Mouse (Mus musculus) limb, embryonic 13.5 days (tissue): ENCODE results near the gene Gm10447. TPM values are rescaled to one million over a fixed set of nuclear protein-coding genes. Genes with fewer than 3 reads are reported as not detected.

Experiments used
- ATAC-seq: fragments of 200-750 bp; cut with Nextera tagmentation; 2 replicates; pipeline ENCODE4 v1.8.0; 2017; ENCODE audit warnings: low read depth, moderate number of reproducible peaks, moderate TSS enrichment; ENCODE audit not compliant: low FRiP score
- H3K27ac ChIP-seq: fragments of 300-500 bp; sonication (generic); 2 replicates; pipeline ENCODE4 v1.5.1; 2015; ENCODE audit warnings: inconsistent platforms, mild to moderate bottlenecking, moderate library complexity
- H3K27me3 ChIP-seq: fragments of 300-500 bp; sonication (generic); 2 replicates; pipeline ENCODE4 v1.6.1; 2015; ENCODE audit warnings: mild to moderate bottlenecking, inconsistent platforms
- H3K36me3 ChIP-seq: fragments of 300-500 bp; sonication (generic); 2 replicates; pipeline ENCODE4 v1.6.1; 2015; ENCODE audit warnings: inconsistent platforms, mild to moderate bottlenecking, moderate library complexity
- H3K4me1 ChIP-seq: fragments of 300-500 bp; sonication (generic); 2 replicates; pipeline ENCODE4 v1.6.1; 2015; ENCODE audit warnings: inconsistent platforms
- H3K4me2 ChIP-seq: fragments of 300-500 bp; sonication (generic); replicated peaks from 2 replicates; pipeline ENCODE4 v1.6.1; 2015; ENCODE audit warnings: inconsistent platforms, mild to moderate bottlenecking, moderate library complexity
- H3K4me3 ChIP-seq: fragments of 300-500 bp; sonication (generic); 2 replicates; pipeline ENCODE4 v1.5.1; 2015; ENCODE audit warnings: moderate library complexity, mild to moderate bottlenecking, inconsistent platforms
- H3K9ac ChIP-seq: fragments of 300-500 bp; sonication (generic); 2 replicates; pipeline ENCODE4 v1.6.1; 2015; ENCODE audit warnings: mild to moderate bottlenecking, inconsistent platforms
- H3K9me3 ChIP-seq: fragments of 300-500 bp; sonication (generic); 2 replicates; pipeline ENCODE4 v1.6.1; 2016; ENCODE audit warnings: inconsistent platforms
- WGBS: fragments of 180-500 bp; shearing (Covaris S2); methylation state at CpG from one replicate; pipeline ENCODE4 v1.1.7; 2015; 5-methylcytosine and 5-hydroxymethylcytosine counted together
- polyA plus RNA-seq: library from polyadenylated mRNA; unstranded; fragments of >200 nt; fragmentation: Nextera tagmentation; extraction: Ambion mirVana; gene quantifications from 2 replicates; pipeline ENCODE4 v1.2.1, GENCODE M21; 2015

Gm10447 gene
- polyA plus RNA-seq, 1 experiment from 2014 or later: 0.29 TPM

DNA sequence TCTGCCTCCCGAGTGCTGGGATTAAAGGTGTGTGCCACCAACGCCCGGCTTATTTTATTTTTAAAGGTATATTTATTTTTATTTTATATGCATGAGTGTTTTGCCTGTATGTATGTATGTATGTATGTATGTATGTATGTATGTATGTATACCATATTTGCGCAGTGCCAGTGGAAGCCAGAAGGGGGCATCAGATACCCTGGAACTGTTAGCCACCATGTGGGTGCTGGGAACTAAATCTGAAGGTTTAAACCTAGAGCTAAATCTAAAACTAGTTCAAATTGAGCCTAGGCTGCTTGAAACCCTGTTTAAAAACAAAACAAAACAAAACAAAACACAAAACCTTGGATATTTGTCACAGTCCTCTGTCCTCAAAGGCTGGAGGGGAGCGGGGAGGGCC is 32.1 kb upstream of the Gm10447 start:
- no peak for ATAC-seq
- Histone ChIP-seq H3K4me1 (peaks cover 13% of the 10 kb centered on the region), H3K27ac (no peak overlapping the region), H3K9me3 (no peaks in the 10 kb centered on the region), H3K36me3 (no peaks in the 10 kb centered on the region), H3K4me2 (no peak overlapping the region), H3K4me3 (no peak overlapping the region), H3K27me3 (peaks cover 29% of the 10 kb centered on the region), H3K9ac (no peak overlapping the region)
- 96% methylated on average over 5 of the region's 5 CpGs for WGBS

DNA sequence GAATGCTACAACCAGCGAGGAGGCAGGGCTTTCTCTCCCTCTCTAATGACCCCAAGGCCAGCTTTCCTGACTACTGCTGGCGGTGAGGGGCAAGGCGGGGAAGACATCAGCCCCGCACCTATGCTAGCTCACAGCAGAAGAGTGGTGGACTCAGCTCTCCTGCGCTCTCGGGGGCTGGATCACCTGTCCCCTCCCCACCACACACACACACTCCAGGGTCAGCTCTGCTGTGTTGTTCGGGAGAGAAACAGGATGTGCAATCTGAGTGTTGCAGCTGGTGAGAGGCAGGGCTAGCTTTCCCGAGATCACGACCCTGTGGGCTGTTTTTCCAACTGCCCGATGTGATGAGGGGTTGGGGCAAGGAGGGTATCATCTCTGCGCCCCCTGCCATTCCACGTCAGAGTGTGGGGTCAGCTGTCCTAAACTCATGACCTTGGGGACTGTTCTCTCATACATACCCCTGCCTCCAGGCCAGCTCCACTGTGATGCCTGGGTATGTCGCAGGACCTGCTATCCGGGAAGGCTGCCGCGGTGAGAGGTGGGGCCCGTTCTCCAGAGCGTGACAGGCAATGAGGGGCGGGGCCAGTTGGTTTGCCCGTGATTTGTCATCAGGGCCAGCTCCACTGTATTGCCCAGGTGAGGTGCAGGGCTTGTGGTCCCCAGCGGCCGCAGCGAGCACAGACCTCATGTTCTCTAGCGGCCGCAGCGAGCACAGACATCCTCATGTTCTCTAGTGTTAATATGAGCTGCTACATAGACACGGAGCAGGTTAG is 30.1 kb upstream of the Gm10447 start:
- peak overlapping the region; percentile 48 for H3K9ac ChIP-seq
- no peak for ATAC-seq
- WGBS: 7% methylated on average over 27 of the region's 27 CpGs

DNA sequence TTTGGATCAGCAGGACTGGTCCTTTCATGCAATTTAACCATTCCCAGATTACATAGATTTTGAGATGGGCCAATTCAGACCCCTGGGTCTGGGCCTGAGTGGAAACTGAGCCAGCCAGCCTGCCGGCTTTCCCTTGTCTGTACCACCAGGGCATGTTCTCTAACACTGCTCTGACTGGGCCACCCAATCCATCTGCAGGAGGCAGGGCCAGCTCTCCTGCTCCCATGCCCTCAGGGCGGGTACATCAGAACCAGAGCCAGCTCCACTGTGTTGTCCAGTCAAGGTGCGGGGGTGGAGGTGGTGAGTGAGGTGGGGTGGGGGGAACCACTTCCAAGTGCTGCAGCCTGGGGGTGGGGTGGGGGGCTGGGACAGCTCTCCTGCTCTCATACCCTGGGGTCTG is 29.4 kb upstream of the Gm10447 start:
- Histone ChIP-seq H3K36me3 (no peaks in the 10 kb centered on the region), H3K27me3 (peaks cover 49% of the 10 kb centered on the region), H3K4me3 (no peak overlapping the region), H3K9me3 (no peaks in the 10 kb centered on the region), H3K4me1 (peaks cover 9% of the 10 kb centered on the region), H3K4me2 (no peak overlapping the region), H3K9ac (no peak overlapping the region), H3K27ac (no peak overlapping the region)
- 70% methylated on average over 3 of the region's 3 CpGs for WGBS
- ATAC-seq: no peak

More for the DNA sequence above, 30.1 kb upstream of the Gm10447 start:
- H3K4me2 ChIP-seq: peak overlapping the region; percentile 64
- H3K4me3 ChIP-seq: peak overlapping the region; percentile 33
- peaks cover 43% of the 10 kb centered on the region for H3K27me3 ChIP-seq
- no peaks in the 10 kb centered on the region for H3K36me3 ChIP-seq
- H3K27ac ChIP-seq: no peak overlapping the region
- no peaks in the 10 kb centered on the region for H3K9me3 ChIP-seq
- peaks cover 13% of the 10 kb centered on the region for H3K4me1 ChIP-seq

DNA sequence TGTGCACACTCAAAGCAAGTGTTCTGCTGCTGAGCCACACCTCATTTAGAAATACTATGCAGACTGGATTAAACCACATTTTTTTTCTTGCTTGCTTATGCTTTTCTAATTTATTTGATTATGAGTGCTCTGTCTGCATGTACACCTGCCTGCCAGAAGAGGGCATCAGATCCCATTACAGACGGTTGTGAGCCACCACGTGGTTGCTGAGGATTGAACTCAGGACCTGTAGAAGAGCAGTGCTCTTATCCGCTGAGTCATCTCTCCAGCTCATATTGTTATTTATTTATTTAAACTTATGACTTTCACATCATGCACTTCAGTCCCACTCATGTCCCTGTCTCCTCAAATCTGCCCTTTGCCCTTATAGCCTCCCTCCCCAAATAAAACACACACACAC is 28.8 kb upstream of the Gm10447 start:
- Histone ChIP-seq H3K27me3 (peaks cover 55% of the 10 kb centered on the region), H3K9me3 (no peaks in the 10 kb centered on the region), H3K4me3 (no peak overlapping the region), H3K4me1 (peaks cover 9% of the 10 kb centered on the region), H3K9ac (no peak overlapping the region), H3K36me3 (no peaks in the 10 kb centered on the region), H3K4me2 (no peak overlapping the region), H3K27ac (no peak overlapping the region)
- no peak for ATAC-seq
- 38% methylated on average over 3 of the region's 3 CpGs for WGBS

DNA sequence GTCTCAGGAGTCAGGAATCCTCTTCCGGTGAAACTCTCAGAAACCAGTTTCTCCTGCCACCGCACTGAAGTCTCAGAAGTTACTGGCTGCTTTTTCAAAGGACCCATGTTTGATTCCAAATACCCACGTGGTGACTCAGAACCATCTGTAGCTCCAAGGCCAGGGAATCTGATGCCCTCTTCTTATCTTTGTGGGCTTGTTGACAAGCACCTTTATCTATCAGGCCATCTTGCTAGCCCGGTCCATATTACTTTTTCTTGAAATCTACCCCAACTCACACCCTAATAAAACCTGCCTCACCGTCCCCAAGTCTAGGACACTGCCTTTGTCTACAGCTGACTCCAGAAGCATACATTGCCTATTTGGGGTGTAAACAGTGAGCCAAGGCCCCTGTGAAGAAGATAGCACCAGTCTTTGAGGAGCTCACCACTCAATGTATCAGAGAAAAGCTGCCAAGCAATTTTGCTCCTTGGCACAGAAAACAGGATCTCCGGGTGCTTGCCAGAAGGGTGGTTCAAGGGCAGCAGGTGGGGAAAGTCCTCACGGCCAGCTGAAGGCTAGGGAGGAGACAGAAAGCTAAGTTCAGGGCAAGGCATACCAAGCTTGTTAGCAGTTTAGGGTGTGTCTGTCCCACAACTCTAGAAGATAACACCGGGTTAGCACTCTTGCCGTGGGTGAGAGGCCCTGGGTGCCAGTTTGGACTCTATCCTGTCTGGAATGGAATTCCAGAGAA is 26.4 kb upstream of the Gm10447 start:
- WGBS: 72% methylated on average over 9 of the region's 9 CpGs
- Histone ChIP-seq H3K4me3 (no peak overlapping the region), H3K27ac (no peak overlapping the region), H3K36me3 (no peaks in the 10 kb centered on the region), H3K9ac (no peak overlapping the region), H3K9me3 (no peaks in the 10 kb centered on the region), H3K4me2 (no peak overlapping the region), H3K27me3 (peaks cover 79% of the 10 kb centered on the region), H3K4me1 (peaks cover 27% of the 10 kb centered on the region)
- no peak for ATAC-seq

DNA sequence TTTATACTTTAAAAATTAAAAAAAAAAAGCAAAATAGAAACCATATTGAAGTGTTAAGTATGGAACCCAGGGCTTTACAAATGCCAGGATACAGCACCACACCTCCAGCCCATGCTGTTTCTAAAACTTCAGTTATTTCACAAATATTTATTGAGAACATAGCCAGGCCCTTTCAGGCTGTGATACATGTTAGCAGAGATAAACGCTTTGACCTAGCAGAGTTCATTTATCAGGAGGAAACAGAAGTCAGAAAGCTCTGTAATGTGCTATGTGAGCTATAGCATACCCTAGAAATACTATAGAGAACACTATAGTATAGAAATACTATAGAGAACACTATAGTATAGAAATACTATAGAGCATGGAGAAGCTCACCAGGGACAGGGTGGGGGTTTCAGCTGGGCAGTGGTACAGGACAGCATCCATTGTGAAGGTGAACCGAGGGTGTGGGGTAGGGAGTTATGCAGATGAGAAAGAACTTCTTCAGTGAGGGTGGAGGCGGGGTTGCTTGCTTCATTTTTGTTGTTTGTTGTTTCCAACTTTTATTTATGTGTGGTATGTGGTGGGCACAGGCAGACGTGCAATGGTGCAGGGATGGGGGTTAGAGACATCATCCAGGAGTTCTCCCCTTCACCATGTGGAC is 24.3 kb upstream of the Gm10447 start:
- 69% methylated on average over 4 of the region's 4 CpGs for WGBS
- H3K4me2 ChIP-seq: no peak overlapping the region
- no peak overlapping the region for H3K27ac ChIP-seq
- peaks cover 76% of the 10 kb centered on the region for H3K27me3 ChIP-seq
- H3K9ac ChIP-seq: no peak overlapping the region
- no peak for ATAC-seq
- H3K9me3 ChIP-seq: no peaks in the 10 kb centered on the region
- no peak overlapping the region for H3K4me3 ChIP-seq
- H3K4me1 ChIP-seq: peaks cover 20% of the 10 kb centered on the region
- no peaks in the 10 kb centered on the region for H3K36me3 ChIP-seq

DNA sequence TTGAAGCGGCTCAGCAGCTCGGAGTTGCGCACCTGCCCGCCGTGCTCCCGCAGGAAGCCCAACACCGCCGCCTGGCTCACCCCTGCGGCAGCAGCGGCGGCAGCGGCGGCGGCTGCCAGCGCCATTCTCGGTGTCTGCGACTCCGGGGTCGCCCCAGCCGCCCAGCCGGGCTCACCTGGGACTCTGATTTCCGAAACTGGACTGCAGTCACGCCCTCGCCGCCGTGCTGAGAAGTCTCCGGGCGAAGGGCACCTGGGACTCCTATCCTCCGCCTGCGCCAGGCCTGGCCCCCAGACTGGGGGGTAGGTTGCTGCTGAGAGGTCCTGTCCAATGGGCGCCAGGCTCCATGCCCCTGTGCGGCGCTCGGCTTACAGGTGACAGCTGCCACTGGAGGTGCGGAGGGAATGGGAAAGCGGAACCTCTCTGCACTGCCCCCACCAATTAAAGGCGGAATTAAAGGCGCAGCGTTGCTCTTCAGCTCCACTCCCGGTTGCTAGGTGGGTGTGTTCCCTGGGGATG is 22.9 kb upstream of the Gm10447 start, which contains the start of the genes Gm9945 and Sowaha:
TSS of gene Gm9945 (plus strand) at position 384 of the 519 bp plus-strand sequence.
TSS of gene Sowaha (minus strand) at position 492 of the 519 bp plus-strand sequence.
- Histone ChIP-seq H3K4me3 (peak within 1 kb of the TSS; percentile 50), H3K27ac (no peak within 1 kb of the TSS), H3K27me3 (peaks cover 82% of the 10 kb centered on the region), H3K4me2 (peak within 1 kb of the TSS; percentile 83), H3K9ac (peak within 1 kb of the TSS; percentile 48), H3K36me3 (no peaks in the 10 kb centered on the region), H3K9me3 (no peaks in the 10 kb centered on the region), H3K4me1 (peaks cover 20% of the 10 kb centered on the region)
- WGBS: 2% methylated on average over 39 of the region's 40 CpGs
- no peak for ATAC-seq

DNA sequence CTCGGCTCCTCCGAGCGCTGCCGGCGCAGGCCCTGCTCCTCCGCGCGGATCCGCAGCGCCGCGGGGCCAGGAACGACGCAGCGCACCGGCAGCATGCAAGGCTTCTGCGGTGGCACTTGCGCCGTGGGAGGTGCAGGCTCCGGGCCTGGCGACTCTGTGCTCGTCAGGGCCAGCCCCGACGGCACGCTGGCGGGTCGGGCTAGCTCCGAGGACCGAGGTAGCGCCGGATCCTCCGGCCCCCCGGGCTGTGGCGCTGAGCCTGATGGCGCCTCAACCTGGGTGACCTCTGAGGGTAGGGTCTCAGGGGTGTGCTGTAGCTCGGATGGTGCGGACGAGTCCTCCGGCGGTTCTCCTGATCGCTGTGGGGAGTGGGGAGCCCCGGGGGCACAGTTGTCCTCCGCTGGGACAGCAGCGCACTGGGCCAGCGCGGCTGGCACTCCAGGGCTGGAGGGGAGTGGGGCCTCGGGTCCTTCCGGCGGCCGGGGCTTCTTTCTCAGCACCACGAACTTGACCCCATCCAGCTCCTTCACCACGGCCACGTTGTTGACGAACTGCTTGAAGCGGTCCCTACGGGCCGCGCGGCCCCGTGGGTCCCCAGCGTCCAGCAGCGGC is 22.4 kb upstream of the Gm10447 start:
- ATAC-seq: no peak
- Histone ChIP-seq H3K9ac (peak overlapping the region; percentile 48), H3K4me2 (peak overlapping the region; percentile 83), H3K36me3 (no peaks in the 10 kb centered on the region), H3K27ac (no peak overlapping the region), H3K9me3 (no peaks in the 10 kb centered on the region), H3K4me1 (peaks cover 20% of the 10 kb centered on the region), H3K27me3 (peaks cover 87% of the 10 kb centered on the region), H3K4me3 (peak overlapping the region; percentile 50)
- WGBS: under 1% methylated on average over 62 of the region's 62 CpGs

DNA sequence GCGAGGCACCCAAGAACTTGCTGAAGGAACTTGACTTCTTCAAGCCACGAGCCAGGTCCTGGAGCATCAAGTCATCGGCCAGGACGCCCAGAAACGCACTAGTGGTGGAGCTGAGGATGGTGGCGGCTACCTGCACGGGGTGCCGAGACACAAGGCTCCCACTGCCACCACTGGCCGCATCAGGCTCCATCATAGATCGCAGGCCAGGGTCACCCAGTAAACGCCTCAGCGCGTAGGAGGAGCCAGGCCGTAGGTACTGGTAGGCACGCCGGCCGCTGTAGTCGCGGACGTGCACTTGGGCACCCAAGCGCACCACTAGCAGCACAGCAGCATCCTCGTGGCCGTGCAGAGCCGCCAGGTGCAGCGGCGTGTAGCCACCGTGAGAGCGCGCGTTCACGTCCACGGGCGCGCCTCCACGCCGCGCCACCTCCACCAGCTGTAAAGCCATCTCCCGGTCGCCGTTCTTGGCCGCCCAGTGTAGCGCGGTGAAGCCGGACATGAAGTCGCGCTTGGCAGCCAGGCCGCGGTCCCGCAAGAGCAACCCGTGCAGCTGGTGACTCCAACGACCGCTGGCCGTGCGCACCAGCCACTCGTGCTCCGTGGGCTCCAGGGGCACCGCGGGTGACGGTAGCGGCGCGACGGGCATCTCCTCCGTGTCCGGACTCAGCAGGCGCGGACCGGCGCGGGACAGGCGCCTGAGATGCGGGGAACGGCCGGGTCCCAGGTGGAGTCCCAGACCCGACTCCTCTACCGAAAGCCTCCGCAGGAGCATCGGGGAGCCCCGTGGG is 21.7 kb upstream of the Gm10447 start:
- ATAC-seq: no peak
- peak overlapping the region; percentile 50 for H3K4me3 ChIP-seq
- no peaks in the 10 kb centered on the region for H3K9me3 ChIP-seq
- H3K27ac ChIP-seq: no peak overlapping the region
- 6% methylated on average over 64 of the region's 79 CpGs for WGBS
- peaks cover 91% of the 10 kb centered on the region for H3K27me3 ChIP-seq
- no peaks in the 10 kb centered on the region for H3K36me3 ChIP-seq
- H3K4me2 ChIP-seq: peak overlapping the region; percentile 83
- H3K9ac ChIP-seq: peak overlapping the region; percentile 48
- peaks cover 20% of the 10 kb centered on the region for H3K4me1 ChIP-seq

DNA sequence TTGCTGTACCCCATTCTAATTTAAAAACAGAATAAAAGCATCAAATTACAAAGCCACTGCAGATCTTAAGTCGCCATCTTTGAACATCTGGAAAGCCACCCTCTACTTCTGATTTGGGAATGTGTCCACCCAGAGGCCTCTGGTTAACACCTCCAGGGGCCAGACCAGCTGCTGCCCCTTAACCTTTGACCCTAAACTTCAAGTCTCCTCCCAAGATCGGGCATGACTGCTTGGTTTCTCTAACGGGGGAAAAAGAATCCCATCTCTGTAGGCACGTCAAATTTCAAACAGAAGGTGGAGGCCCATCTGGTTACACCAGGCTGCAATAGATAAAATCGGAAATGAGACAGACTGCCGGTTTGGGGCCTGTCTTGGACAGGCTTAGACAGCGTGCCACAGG is 20.9 kb upstream of the Gm10447 start:
- peaks cover 20% of the 10 kb centered on the region for H3K4me1 ChIP-seq
- no peak overlapping the region for H3K4me2 ChIP-seq
- no peak for ATAC-seq
- no peak overlapping the region for H3K4me3 ChIP-seq
- 14% methylated on average over 7 of the region's 7 CpGs for WGBS
- no peaks in the 10 kb centered on the region for H3K36me3 ChIP-seq
- no peak overlapping the region for H3K9ac ChIP-seq
- no peaks in the 10 kb centered on the region for H3K9me3 ChIP-seq
- H3K27me3 ChIP-seq: peaks cover 88% of the 10 kb centered on the region
- H3K27ac ChIP-seq: no peak overlapping the region

DNA sequence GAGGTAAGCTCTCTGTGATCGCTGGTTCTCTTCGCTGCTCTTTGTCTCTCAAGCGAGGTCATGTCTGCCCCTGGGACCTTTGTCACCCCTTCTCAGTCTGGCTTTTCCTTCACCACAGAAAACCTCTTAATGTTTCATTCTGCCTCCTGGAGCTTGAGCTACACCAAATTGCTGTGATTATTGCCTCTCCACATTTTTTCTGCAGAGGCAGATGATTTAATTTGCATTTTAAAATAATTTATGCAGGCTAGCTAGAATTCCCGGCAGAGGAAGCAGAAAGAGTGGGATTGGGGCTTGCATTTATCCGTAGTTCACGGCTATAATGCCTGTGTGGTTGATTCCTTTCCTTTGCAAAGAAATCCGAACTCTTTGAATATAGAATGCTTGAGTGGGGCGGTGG is 18.7 kb upstream of the Gm10447 start:
- Histone ChIP-seq H3K36me3 (no peaks in the 10 kb centered on the region), H3K9ac (no peak overlapping the region), H3K27ac (no peak overlapping the region), H3K27me3 (peaks cover 89% of the 10 kb centered on the region), H3K4me2 (no peak overlapping the region), H3K4me3 (no peak overlapping the region), H3K4me1 (peaks cover 26% of the 10 kb centered on the region), H3K9me3 (no peaks in the 10 kb centered on the region)
- no peak for ATAC-seq
- WGBS: 33% methylated on average over 8 of the region's 8 CpGs
